In genomic region chr5:44831287-44831686, GRCm38 (mm10) we compare ENCODE assay signal across 9 mouse cellular contexts. TPM values are rescaled to one million over a fixed set of nuclear protein-coding genes. Genes with fewer than 3 reads are reported as not detected.
A peak's percentile ranks its signal among the peaks of the same experiment; 100 is the strongest.
DNase-seq lines count a peak whose midpoint lies in the region; ATAC-seq and TF ChIP-seq lines count a peak whose summit lies in the region.
"Had no signal": no experiment of that assay in that cellular context is flagged by ENCODE, and none has a peak within 500 bp of the region (broad histone marks: within the 10 kb centered on the region; RNA-seq: fewer than 3 reads in every experiment).

No protein-coding gene starts in this region.

- no peaks in the 10 kb centered on the region for H3K79me2 ChIP-seq in liver, adult 2 months (ENCODE audit: control insufficient read depth, insufficient read depth, low read length)

- no peaks in the 10 kb centered on the region for H3K4me1 ChIP-seq in cerebellum, adult 2 months (ENCODE audit: control insufficient read depth, insufficient read depth, low read length)
- no peaks in the 10 kb centered on the region for H3K4me1 ChIP-seq in liver, adult 2 months (ENCODE audit: control insufficient read depth, insufficient read depth, low read length)
- H3K4me1 ChIP-seq in liver, embryonic 12.5 days: no peaks in the 10 kb centered on the region
- H3K4me1 ChIP-seq in forebrain, embryonic 13.5 days: no peaks in the 10 kb centered on the region
- H3K4me1 ChIP-seq: liver, embryonic 15.5 days had no signal

- no peaks in the 10 kb centered on the region for H3K36me3 ChIP-seq in liver, adult 2 months (ENCODE audit: control insufficient read depth, insufficient read depth, low read length)
- no peaks in the 10 kb centered on the region for H3K36me3 ChIP-seq in liver, embryonic 12.5 days
- no peaks in the 10 kb centered on the region for H3K36me3 ChIP-seq in forebrain, embryonic 13.5 days (ENCODE audit: poor library complexity, severe bottlenecking)
- H3K36me3 ChIP-seq: liver, embryonic 15.5 days had no signal

- intact Hi-C loops in heart, postnatal 36 days (cut with DNase I): loop anchor here (2.0 to 5.0 kb wide), 4 partner anchors 120 to 526 kb away; no protein-coding TSS in a partner anchor

- H3K4me2 ChIP-seq in liver, embryonic 12.5 days: no peak overlapping the region
- H3K4me2 ChIP-seq in forebrain, embryonic 13.5 days: no peak overlapping the region
- H3K4me2 ChIP-seq: liver, embryonic 15.5 days had no signal

- peak; percentile 36 for TF ChIP-seq CTCF in cerebellum, adult 2 months (IDR thresholded peaks at IDR 0.05; ENCODE audit: borderline replicate concordance, insufficient read depth, low read depth, low read length)
- TF ChIP-seq CTCF in liver, adult 2 months (IDR thresholded peaks at IDR 0.05; ENCODE audit: low read depth, low read length): peak; percentile 71

- no peaks in the 10 kb centered on the region for H3K27me3 ChIP-seq in cerebellum, adult 2 months (ENCODE audit: control insufficient read depth, insufficient read depth, low read length)
- H3K27me3 ChIP-seq in liver, adult 2 months (ENCODE audit: control insufficient read depth, insufficient read depth, low read length): no peaks in the 10 kb centered on the region
- H3K27me3 ChIP-seq in liver, embryonic 12.5 days (replicated peaks): no peaks in the 10 kb centered on the region
- H3K27me3 ChIP-seq in forebrain, embryonic 13.5 days: no peaks in the 10 kb centered on the region
- H3K27me3 ChIP-seq: liver, embryonic 15.5 days had no signal

- no peak overlapping the region for H3K4me3 ChIP-seq in cerebellum, adult 2 months (replicated peaks; ENCODE audit: insufficient read depth, low read depth, low read length)
- no peak overlapping the region for H3K4me3 ChIP-seq in liver, adult 2 months (ENCODE audit: insufficient read depth, low read depth, low read length)
- no peak overlapping the region for H3K4me3 ChIP-seq in liver, embryonic 12.5 days
- no peak overlapping the region for H3K4me3 ChIP-seq in forebrain, embryonic 13.5 days
- H3K4me3 ChIP-seq: liver, embryonic 15.5 days had no signal

- TF ChIP-seq POLR2A in cerebellum, adult 2 months (IDR thresholded peaks at IDR 0.05; ENCODE audit: borderline replicate concordance, insufficient read depth, low read length): no peak
- no peak for TF ChIP-seq POLR2A in liver, adult 2 months (IDR thresholded peaks at IDR 0.05; ENCODE audit: extremely low read depth, insufficient read depth, low read length)

- H3K9ac ChIP-seq in liver, adult 2 months (ENCODE audit: low read depth, low read length): no peak overlapping the region
- H3K9ac ChIP-seq in liver, embryonic 12.5 days: no peak overlapping the region
- H3K9ac ChIP-seq in forebrain, embryonic 13.5 days: no peak overlapping the region
- H3K9ac ChIP-seq: liver, embryonic 15.5 days had no signal

- DNase-seq in cerebellum, adult 2 months: no peak
- DNase-seq in liver, adult 2 months (ENCODE audit: extremely low read depth, low read depth, low spot score): peak; percentile 26
- peak; percentile 79 for DNase-seq in adrenal gland, postnatal 10 days
- DNase-seq in heart, postnatal 36 days: peak; percentile 14 to 69
- peak; percentile 70 for DNase-seq in lung, postnatal 36 days

- H3K27ac ChIP-seq in cerebellum, adult 2 months (ENCODE audit: insufficient read depth, low read length): no peak overlapping the region
- no peak overlapping the region for H3K27ac ChIP-seq in liver, adult 2 months (replicated peaks; ENCODE audit: insufficient read depth, low read depth, low read length)
- no peak overlapping the region for H3K27ac ChIP-seq in liver, embryonic 12.5 days
- H3K27ac ChIP-seq in forebrain, embryonic 13.5 days: no peak overlapping the region
- H3K27ac ChIP-seq: liver, embryonic 15.5 days had no signal

- no peaks in the 10 kb centered on the region for H3K9me3 ChIP-seq in liver, embryonic 12.5 days (replicated peaks)
- H3K9me3 ChIP-seq in forebrain, embryonic 13.5 days (replicated peaks): no peaks in the 10 kb centered on the region
- H3K9me3 ChIP-seq: liver, embryonic 15.5 days had no signal

- WGBS in cerebellum, adult 2 months: 69% methylated on average over 5 of the region's 5 CpGs
- WGBS in liver, adult 2 months: 59% methylated on average over 5 of the region's 5 CpGs
- WGBS in liver, embryonic 12.5 days (ENCODE audit: insufficient replicate concordance): 46% methylated on average over 5 of the region's 5 CpGs
- 61% methylated on average over 5 of the region's 5 CpGs for WGBS in forebrain, embryonic 13.5 days

- ATAC-seq in cerebellum, adult (ENCODE audit: insufficient number of reproducible peaks, low FRiP score, low TSS enrichment): no peak
- no peak for ATAC-seq in liver, embryonic 12.5 days
- no peak for ATAC-seq in forebrain, embryonic 13.5 days

RNA-seq across cellular contexts. Expression of gene Ldb2, which starts 31.8 kb away (rescaled TPM):
- polyA plus RNA-seq in cerebellum, adult 2 months (2012; rRNA removed): 8.4 and 12.6 TPM in 2 replicates
- 5.6 and 12.2 TPM in 2 replicates for total RNA-seq in liver, adult 2 months (2014; rRNA removed)
- 6.4 and 6.5 TPM in 2 replicates for polyA plus RNA-seq in liver, adult 2 months (2012; rRNA removed)
- 6.2 and 6.3 TPM in 2 replicates for polyA plus RNA-seq in liver, embryonic 12.5 days (2016; fragmentation: Nextera tagmentation; extraction: Ambion mirVana)
- 10 to 100 TPM; 35.1 to 47.0 TPM for total RNA-seq in adrenal gland, postnatal 10 days (2021)
- total RNA-seq in heart, postnatal 36 days (2021): 1 to 10 TPM; 5.7 to 8.0 TPM
- 21.5 and 34.3 TPM in 2 replicates for polyA plus RNA-seq in forebrain, embryonic 13.5 days (2015; fragmentation: Nextera tagmentation; extraction: Ambion mirVana)

Comparison
In these comparisons a context has a peak if more than half of its experiments do, and no peak if none do; other contexts are left out.
1. DNase-seq: peak in liver, adult 2 months (single experiment), adrenal gland, postnatal 10 days (single experiment), heart, postnatal 36 days (2 of 2) and lung, postnatal 36 days (single experiment); none in cerebellum, adult 2 months (0 of 2).